Mouse (Mus musculus) retina, embryonic 14.5 days (tissue): Measurements from ENCODE around the gene Sumo1.

ENCODE experiments used
- DNase-seq: peaks from one replicate; pipeline ENCODE4 v3.0.0-alpha.2; 2015; ENCODE audit warnings: low spot score

Gene Sumo1

DNA sequence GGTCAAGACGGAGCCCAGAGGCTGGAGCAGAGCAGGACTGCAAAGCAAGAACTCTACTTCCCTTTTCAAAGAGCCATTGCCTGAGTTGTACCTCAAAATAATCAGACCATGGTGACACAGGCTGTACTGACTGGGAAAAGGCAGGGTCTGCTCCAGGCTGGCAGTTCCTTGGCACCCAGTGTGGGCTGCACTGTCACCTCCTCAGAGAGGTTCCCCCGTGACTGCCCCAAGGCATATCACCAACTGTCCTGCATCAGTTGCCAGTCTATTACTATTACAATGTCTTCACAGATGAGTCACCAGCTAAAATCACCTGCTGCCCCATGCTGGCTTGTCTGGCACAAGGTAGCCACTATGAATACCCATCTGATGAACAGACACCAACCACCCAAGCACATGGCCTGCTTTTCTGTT lies 77.0 kb downstream of the Sumo1 start:
- DNase-seq: no peak

DNA sequence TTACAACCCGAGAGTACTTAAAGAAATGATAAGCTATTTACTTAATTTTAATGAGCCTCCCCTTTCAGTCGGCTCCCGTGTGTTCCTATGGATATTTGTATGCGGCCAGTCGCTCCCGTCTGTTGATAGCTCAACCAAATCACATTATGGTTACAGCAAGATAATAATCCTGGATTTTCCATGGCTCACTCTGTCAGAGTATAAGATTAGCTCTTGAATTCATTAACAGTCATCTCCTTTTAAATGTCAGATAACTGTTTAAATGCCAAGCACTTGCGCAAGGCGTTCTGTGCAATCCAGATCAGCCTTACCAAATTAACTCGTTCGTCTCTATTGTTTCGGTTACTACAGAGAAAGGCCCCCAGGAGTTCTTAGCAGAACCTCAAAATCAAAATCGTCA lies 77.8 kb downstream of the Sumo1 start:
- peak; percentile 16 for DNase-seq

- DNase-seq: peak; percentile 50
These were observed 78.3 kb downstream of the Sumo1 start for GRCm38 (mm10) chr1:59592359-59592758.

GRCm38 (mm10) chr1:59589271-59589670 lies 81.4 kb downstream of the Sumo1 start:
- DNase-seq: no peak

DNA sequence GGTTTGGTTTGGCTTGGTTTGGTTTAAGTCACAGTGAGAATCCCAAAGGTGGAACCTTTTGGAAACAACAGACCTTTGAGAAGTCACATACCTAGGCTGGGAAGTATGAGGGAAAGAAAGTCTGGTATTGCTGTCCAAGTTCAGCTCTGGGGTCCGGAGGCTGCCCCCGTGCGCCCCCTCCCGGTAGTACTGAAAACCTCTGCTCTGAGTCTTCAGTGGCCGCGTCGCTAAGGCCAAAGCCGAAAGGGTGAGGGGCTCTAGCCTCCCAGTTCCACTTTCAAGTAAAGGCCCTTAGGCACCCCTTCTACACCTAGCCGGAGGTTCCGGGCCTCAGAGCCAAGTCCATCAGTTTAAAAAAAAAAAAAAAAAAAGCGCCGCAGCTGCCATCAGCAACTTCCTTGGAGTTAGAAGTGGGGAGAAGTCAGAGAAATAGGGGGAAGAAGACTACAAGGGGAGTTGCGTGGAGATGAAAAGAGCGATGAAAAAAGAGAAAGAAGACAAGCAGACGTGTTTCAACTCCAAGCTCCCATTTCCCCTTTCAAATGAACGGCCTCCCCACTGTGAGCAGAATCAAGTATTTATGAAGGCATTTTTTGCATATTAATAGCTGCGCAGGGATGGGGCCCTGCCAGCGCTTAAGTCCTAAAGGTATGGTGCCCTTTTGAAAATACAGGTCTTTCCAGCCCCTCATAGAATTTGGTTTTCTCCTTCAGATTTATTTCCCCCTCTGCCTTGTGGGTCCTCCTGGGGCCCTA lies 85.8 kb downstream of the Sumo1 start:
- DNase-seq: peak; percentile 85

DNA sequence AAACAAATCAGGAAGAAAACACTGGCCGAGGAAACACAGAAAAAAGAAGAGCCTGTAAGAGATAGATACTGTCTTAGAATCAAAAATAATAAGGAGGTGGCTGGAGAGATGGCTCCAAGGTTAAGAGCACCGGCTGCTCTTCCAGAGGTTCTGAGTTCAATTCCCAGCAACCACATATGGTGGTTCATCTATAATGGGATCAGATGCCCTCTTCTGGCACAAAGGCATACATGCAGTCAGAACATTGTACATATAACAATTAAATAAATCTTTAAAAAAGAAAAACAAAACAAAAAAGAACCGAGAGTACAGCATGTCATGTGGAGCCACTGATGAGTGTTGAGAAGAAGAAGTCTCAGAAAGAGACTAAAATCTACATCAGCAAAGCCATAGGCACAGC lies 89.8 kb downstream of the Sumo1 start:
- DNase-seq: no peak

DNA sequence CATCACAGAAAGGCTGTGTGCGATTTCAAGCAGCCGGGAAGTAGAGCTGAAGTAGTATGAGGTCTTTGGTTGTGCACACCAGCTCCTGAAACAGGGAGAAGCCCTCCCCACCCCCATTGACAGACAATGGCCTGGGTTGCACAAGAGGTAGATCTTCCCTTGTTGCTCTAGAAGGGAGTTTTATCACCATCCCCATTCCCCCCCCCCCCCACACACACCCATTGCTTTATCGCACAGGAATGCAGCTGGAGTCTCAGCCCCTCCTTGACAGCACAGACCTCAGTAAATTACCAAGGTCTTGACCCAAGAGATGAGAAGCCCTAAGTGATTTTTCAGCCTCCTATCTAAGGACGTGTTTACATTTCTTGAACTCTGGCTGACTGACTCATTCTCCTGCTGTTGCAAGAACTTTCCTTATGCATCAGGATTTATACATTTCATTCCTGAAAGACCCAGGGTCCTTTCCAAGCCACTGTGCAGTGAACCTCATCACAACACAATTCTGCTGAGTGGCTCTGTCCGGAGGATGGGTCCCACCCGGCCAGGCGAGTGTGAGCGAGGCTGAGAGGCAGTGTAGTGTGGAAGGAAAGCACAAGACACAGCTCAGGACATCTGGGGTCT lies 90.4 kb downstream of the Sumo1 start:
- no peak for DNase-seq

DNA sequence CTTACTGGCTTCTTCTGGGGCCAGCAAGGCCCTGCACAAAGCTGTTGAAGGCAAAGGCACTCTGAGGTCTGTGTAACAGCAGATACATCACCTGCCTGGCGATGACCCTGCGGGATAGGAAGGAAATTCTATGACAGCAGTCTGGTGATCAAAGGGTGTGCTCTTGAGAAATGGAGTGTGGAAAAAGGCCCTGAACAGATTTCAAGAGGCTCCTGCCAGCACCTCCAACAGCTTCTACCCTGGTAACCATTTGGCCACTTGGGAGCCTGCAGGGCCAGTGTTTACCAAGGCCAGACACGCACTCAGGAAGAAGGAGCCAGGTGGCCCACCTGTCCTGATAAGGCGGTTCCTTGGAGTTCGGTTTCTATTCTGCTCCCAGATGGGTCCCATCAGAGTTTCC lies 91.3 kb downstream of the Sumo1 start:
- no peak for DNase-seq

DNA sequence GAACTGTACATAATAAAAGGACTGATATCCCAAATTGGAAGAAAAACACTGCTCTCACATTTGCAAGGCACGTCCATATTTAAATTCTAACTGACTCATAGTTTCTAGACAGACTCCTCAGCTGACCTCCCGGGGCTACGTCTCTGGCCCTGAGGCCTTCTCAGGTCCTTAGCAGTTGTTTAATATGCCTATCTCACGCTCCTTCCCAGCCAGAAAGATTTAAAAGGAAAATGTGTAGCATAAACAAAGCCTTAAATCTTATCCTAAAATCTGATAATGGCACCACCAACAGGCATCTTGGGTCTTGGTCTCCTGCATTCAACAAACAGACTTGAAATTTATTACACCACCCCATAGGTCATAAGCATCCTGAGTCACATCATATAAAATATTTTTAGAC lies 91.9 kb downstream of the Sumo1 start:
- DNase-seq: no peak

- DNase-seq: peak; percentile 62
These were observed 96.1 kb downstream of the Sumo1 start for GRCm38 (mm10) chr1:59574262-59575187.

DNA sequence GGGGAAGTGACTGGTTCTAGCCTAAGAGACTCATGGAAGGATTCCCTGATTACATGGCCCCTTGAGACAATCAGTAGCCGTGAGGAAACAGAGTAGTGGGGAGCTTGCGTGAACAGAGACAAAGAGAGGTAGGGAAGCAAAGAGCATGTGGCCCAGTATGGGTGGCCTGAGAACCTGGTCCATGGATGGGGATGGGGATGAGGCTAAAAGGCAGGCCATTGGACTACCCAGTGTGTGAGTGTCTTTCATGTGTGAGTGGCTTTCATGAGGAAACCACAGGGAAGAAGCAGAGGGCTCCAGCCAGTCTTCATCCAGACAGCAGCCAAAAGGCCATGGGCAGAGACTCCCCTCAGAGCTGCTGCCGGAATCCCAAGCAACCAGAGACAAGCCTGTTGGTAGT lies 96.8 kb downstream of the Sumo1 start:
- no peak for DNase-seq

GRCm38 (mm10) chr1:59571502-59571901 lies 99.1 kb downstream of the Sumo1 start:
- DNase-seq: no peak

GRCm38 (mm10) chr1:59570767-59571166 lies 99.9 kb downstream of the Sumo1 start:
- no peak for DNase-seq

DNA sequence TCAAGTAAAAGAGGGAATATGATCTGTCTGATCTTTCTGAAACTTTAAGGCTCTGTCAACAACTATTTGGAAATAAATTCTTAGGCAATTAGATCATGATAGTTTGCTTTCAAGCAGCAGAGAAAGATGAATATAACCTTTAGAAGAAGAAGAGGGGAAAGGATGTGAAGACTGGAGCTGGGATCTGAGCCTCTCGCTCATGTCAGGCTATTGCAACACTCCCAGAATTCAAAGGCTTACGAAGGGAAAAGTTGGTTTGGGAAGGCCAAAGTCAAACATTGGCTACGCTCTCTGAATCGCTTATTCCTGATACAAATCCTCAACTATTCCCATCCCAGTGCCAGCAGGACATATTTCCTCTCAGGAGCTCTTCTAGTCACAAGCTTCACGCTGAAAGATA lies 101.3 kb downstream of the Sumo1 start:
- DNase-seq: no peak

DNA sequence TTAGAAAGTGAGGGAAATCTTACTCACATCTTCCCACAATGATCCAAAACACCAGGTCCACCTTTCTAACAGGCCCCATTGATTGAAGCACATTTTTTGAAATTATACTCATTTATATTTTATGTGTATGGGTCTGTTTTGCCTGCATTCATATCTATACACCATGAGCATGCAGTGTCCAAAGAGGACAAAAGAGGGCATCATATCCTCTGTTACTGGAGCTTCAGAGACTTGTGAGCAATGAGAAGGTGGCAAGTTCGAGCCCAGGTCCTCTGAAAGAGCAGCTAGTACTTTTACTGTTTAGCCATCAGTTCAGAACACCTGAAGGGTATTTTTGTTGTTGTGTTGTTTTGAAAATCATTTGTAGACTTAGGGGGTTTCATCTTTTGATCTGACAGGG lies 102.4 kb downstream of the Sumo1 start:
- DNase-seq: no peak

DNA sequence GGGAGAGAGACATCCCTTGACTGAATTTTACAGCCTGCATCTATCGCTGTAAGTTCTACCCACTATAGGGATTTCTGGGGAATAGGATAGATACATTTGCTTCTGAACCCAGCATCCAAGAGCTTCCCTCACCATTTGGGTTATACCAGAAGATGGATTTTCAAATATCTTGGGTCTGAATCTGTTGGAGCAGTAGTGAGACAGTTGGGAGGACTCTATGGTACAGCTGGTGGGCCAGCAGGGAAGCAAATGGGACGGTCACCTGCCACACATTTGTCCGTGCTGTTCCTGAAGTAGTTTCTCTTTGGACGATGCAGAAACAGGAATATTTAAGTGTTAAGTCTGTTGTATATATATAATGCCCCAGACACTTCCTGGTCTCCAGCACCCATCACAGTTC lies 103.1 kb downstream of the Sumo1 start:
- DNase-seq: no peak

DNA sequence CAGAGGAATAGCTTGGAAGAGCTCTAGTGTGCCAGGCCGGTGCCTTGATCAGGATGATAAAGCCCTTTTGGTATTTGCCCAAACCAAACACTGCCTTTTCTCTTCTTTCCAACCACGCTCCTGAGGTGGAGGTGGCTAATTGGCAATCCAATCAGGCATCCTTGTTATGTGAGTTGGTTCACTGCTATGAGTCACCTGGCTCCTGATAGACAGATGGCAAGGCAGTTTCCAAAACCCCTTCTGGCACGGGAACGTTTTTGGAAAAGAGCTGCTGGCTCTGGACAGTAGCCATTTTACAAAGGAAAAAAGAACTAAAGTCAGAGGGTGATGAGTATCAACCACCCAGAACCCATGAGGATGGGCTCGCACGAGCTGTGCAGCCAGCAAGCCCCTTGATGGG lies 103.7 kb downstream of the Sumo1 start:
- no peak for DNase-seq

DNA sequence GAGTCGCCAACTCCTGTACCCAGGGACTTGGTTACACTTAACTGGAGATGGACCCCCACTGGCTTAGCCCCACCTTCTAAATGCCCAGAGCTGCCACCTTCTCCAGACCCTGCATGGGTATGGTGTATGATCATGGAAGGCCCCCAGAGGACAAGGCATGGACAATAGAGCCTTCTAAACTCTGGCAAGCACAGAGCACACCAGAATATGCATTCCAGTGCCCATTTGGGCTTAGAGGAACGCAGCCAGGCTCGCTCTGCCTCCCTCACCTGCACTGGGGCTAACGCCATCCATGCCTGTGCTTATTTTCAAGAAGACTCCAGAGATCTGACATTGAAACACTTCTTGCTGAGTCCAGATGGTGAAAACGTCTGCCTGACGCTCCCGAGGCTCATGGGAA lies 104.4 kb downstream of the Sumo1 start:
- DNase-seq: no peak

DNA sequence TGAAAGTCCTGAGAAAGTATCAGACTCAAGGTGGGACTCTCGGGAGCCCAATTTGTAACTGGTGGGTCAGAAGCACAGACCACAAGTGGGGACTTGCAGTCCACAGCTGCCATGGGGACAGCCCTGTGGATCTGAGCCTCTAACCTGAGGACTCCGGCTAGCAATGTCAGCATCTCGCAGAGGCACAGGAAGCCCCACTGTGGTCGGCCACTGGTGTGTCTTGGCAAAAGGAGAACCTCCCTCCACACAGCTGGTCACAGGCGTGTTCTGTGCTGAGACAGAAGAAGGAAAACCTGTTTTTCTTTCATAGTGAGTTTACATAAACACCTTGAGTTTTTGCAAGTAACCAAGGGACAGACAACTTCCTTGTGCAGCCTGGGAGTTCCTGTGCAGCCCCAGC lies 104.8 kb downstream of the Sumo1 start:
- DNase-seq: no peak

DNA sequence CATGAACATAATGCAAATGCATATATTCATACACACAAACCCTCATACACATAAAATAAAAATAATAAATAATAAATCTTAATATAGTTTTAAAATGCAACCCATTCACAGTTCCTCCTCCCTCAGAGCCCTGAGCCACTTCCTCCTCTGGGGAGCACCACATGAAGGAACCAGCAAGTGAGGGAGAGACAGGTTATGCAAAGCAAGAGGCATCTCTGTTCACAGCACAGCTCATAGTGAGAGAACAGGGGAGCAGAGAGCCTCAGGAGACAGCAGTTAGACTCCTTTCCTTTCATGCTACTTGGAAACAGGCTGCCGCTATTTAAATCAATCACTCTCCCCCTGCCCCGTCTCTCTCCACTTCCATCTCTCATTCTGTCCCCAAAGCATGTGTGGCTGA lies 107.1 kb downstream of the Sumo1 start:
- DNase-seq: no peak

DNA sequence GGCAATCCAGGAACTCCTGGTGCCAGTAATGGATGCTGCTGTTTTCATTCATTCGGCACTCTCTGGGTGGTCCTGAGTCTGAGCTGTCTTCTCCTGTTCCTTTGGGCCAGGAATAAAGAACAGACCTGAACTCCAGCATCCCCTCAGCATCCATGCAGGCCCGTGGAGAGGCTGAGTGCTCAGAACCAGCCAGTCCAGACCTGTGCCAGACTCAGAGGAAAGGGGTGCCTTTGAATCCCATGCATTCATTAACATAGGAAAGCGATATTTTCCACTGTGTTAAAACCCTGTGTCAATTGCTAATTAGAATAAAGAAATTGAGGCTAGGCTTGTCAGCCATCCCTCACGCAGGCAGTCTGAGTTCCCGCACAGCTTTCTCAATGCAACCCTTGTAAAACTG lies 116.9 kb downstream of the Sumo1 start:
- DNase-seq: no peak

GRCm38 (mm10) chr1:59550996-59551395 lies 119.6 kb downstream of the Sumo1 start:
- DNase-seq: no peak

DNA sequence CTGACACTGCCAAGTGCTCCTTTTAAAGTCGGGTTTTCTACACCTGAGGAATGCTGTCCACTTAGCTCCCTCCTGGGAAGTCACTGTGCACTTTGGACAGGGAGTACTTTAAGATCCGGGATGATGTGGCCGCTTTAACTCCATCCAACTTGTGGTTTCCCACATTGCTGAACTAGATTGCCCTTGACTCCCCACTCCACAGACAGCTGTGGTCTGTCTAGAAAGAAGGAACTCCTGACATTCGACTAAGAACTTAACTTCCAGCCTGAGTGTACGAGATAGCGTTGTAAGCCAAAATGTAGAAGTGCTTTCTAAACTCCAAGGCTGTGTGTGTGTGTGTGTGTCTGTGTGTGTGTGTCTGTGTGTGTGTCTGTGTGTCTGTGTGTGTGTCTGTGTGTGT lies 120.4 kb downstream of the Sumo1 start:
- DNase-seq: no peak
